Mouse (Mus musculus) lung, embryonic 16.5 days (tissue): ENCODE results near the gene Ctla2b. TPM values are rescaled to one million over a fixed set of nuclear protein-coding genes. Genes with fewer than 3 reads are reported as not detected.
A peak's percentile ranks its signal among the peaks of the same experiment; 100 is the strongest.
"Not testable (repeated sequence)": the region's sequence is repeated elsewhere in the genome, so short reads cannot be mapped to it uniquely, and the experiment has no call there.

Experiments used
- ATAC-seq: fragments of 200-750 bp; cut with Nextera tagmentation; 2 replicates; pipeline ENCODE4 v1.8.0; 2017; ENCODE audit warnings: low read depth, mild to moderate bottlenecking, moderate library complexity
- H3K27ac ChIP-seq: fragments of 300-500 bp; sonication (generic); 2 replicates; pipeline ENCODE4 v1.5.1; 2014; ENCODE audit warnings: mild to moderate bottlenecking, control low read depth, low read length
- H3K27me3 ChIP-seq: fragments of 300-500 bp; sonication (generic); 2 replicates; pipeline ENCODE4 v1.6.1; 2014; ENCODE audit warnings: low read depth, low read length, mixed read lengths; ENCODE audit not compliant: control insufficient read depth, insufficient read depth
- H3K36me3 ChIP-seq: fragments of 300-500 bp; sonication (generic); 2 replicates; pipeline ENCODE4 v1.6.1; 2014; ENCODE audit warnings: low read length; ENCODE audit not compliant: control insufficient read depth, insufficient read depth
- H3K4me1 ChIP-seq: fragments of 300-500 bp; sonication (generic); replicated peaks from 2 replicates; pipeline ENCODE4 v1.6.1; 2014; ENCODE audit warnings: low read length, mixed read lengths; ENCODE audit not compliant: control insufficient read depth, insufficient read depth
- H3K4me2 ChIP-seq: fragments of 300-500 bp; sonication (generic); 2 replicates; pipeline ENCODE4 v1.6.1; 2014; ENCODE audit warnings: low read depth, low read length, control low read depth
- H3K4me3 ChIP-seq: fragments of 300-500 bp; sonication (generic); 2 replicates; pipeline ENCODE4 v1.5.1; 2014; ENCODE audit warnings: mild to moderate bottlenecking, low read length, control low read depth
- H3K9ac ChIP-seq: fragments of 300-500 bp; sonication (generic); 2 replicates; pipeline ENCODE4 v1.6.1; 2014; ENCODE audit warnings: low read length, control low read depth
- H3K9me3 ChIP-seq: fragments of 300-500 bp; sonication (generic); 2 replicates; pipeline ENCODE4 v1.6.1; 2016; ENCODE audit warnings: low read length; ENCODE audit not compliant: control insufficient read depth
- WGBS: fragments of 180-500 bp; shearing (Covaris S2); extraction: QIAGEN DNeasy Blood & Tissue Kit; methylation state at CpG from one replicate; pipeline ENCODE4 v1.1.7; 2014; 5-methylcytosine and 5-hydroxymethylcytosine counted together
- polyA plus RNA-seq: library from polyadenylated mRNA; unstranded; fragments of >200 nt; fragmentation: Nextera tagmentation; extraction: Ambion mirVana; gene quantifications from 2 replicates; pipeline ENCODE4 v1.2.1, GENCODE M21; 2015

The Ctla2b gene
- polyA plus RNA-seq: 8.9 TPM in 2 replicates

- no peaks in the 10 kb centered on the region; the same call in 1 of the 2 replicates for H3K9me3 ChIP-seq
- peak within 1 kb of the TSS; percentile 57 for H3K27ac ChIP-seq
- no peak within 1 kb of the TSS for H3K4me2 ChIP-seq
- no peak within 1 kb of the TSS for H3K4me3 ChIP-seq
- H3K4me1 ChIP-seq: no peaks in the 10 kb centered on the region
- no peaks in the 10 kb centered on the region for H3K27me3 ChIP-seq
- H3K9ac ChIP-seq: no peak within 1 kb of the TSS
- 66% methylated on average over 3 of the region's 3 CpGs for WGBS
- no peaks in the 10 kb centered on the region for H3K36me3 ChIP-seq
- peak; percentile 92 for ATAC-seq
These were observed at the start of gene Ctla2b for GRCm38 (mm10) chr13:60897328-60897727. Ctla2b (minus strand) TSS chr13:60897447.

GRCm38 (mm10) chr13:60941884-60942283 lies 44.6 kb upstream of the Ctla2b start, which contains the start of gene Tpbpa:
Tpbpa (minus strand) TSS chr13:60941984.
- H3K9me3 ChIP-seq, H3K4me3 ChIP-seq, H3K9ac ChIP-seq, H3K4me1 ChIP-seq, H3K27ac ChIP-seq, H3K36me3 ChIP-seq, H3K27me3 ChIP-seq, ATAC-seq, H3K4me2 ChIP-seq: not testable (repeated sequence)
- 66% methylated on average over 3 of the region's 3 CpGs for WGBS

- Histone ChIP-seq H3K9ac (no peak within 1 kb of the TSS), H3K36me3 (no peaks in the 10 kb centered on the region), H3K4me3 (no peak within 1 kb of the TSS), H3K27ac (peak within 1 kb of the TSS; percentile 53), H3K4me2 (no peak within 1 kb of the TSS), H3K4me1 (no peaks in the 10 kb centered on the region), H3K27me3 (no peaks in the 10 kb centered on the region), H3K9me3 (no peaks in the 10 kb centered on the region)
- peak; percentile 95 for ATAC-seq
- 51% methylated on average over 5 of the region's 5 CpGs for WGBS
These were observed 39.3 kb upstream of the Ctla2b start, which contains the start of the genes Gm49391 and Ctla2a for GRCm38 (mm10) chr13:60936500-60936901. Gm49391 (minus strand) TSS chr13:60936571. Ctla2a (minus strand) TSS chr13:60936625.

GRCm38 (mm10) chr13:60935490-60935889 lies 38.2 kb upstream of the Ctla2b start, which contains the start of gene Gm49393:
Gm49393 (minus strand) TSS chr13:60935590.
- not testable (repeated sequence) for H3K9ac ChIP-seq, H3K36me3 ChIP-seq, ATAC-seq, H3K27ac ChIP-seq, H3K4me1 ChIP-seq, H3K9me3 ChIP-seq, H3K4me2 ChIP-seq, H3K27me3 ChIP-seq, H3K4me3 ChIP-seq
- 64% methylated on average over 2 of the region's 2 CpGs for WGBS

GRCm38 (mm10) chr13:60904780-60905179 lies 7.5 kb upstream of the Ctla2b start, which contains the start of gene Tpbpb:
Tpbpb (minus strand) TSS chr13:60904880.
- not testable (repeated sequence) for H3K4me1 ChIP-seq, H3K27ac ChIP-seq, H3K36me3 ChIP-seq, H3K9me3 ChIP-seq, H3K4me2 ChIP-seq, H3K27me3 ChIP-seq, ATAC-seq, H3K4me3 ChIP-seq, H3K9ac ChIP-seq
- WGBS: 78% methylated on average over 2 of the region's 2 CpGs

- not testable (repeated sequence) for H3K9ac ChIP-seq, ATAC-seq
These were observed 453 bp downstream of the Ctla2b start, which contains the start of gene Gm49392 for GRCm38 (mm10) chr13:60896794-60897193. Gm49392 (minus strand) TSS chr13:60896894.

GRCm38 (mm10) chr13:60895406-60896160 lies 1.7 kb downstream of the Ctla2b start:
- H3K36me3 ChIP-seq: no peaks in the 10 kb centered on the region
- H3K27me3 ChIP-seq: no peaks in the 10 kb centered on the region
- no peaks in the 10 kb centered on the region; the same call in 1 of the 2 replicates for H3K9me3 ChIP-seq
- no peak for ATAC-seq
- H3K4me3 ChIP-seq: no peak overlapping the region
- no peak overlapping the region for H3K4me2 ChIP-seq
- no peak overlapping the region for H3K9ac ChIP-seq
- no peak overlapping the region for H3K27ac ChIP-seq
- H3K4me1 ChIP-seq: no peaks in the 10 kb centered on the region

More at GRCm38 (mm10) chr13:60896794-60897193, 453 bp downstream of the Ctla2b start, which contains the start of gene Gm49392:
- 73% methylated on average over 8 of the region's 8 CpGs for WGBS
- not testable (repeated sequence) for H3K4me2 ChIP-seq, H3K9me3 ChIP-seq, H3K4me1 ChIP-seq, H3K27me3 ChIP-seq, H3K4me3 ChIP-seq, H3K36me3 ChIP-seq
- H3K27ac ChIP-seq: peak within 1 kb of the TSS; percentile 57

GRCm38 (mm10) chr13:60892301-60892700 lies 4.9 kb downstream of the Ctla2b start:
- Histone ChIP-seq H3K27ac (no peak overlapping the region), H3K36me3 (no peaks in the 10 kb centered on the region), H3K4me2 (no peak overlapping the region), H3K9ac (no peak overlapping the region), H3K4me1 (no peaks in the 10 kb centered on the region), H3K4me3 (no peak overlapping the region), H3K27me3 (no peaks in the 10 kb centered on the region), H3K9me3 (no peaks in the 10 kb centered on the region; the same call in 1 of the 2 replicates)
- no peak for ATAC-seq
- 85% methylated on average over 1 of the region's 1 CpGs for WGBS

- Histone ChIP-seq H3K27me3 (no peaks in the 10 kb centered on the region), H3K4me2 (no peak within 1 kb of the TSS), H3K36me3 (no peaks in the 10 kb centered on the region), H3K4me3 (no peak within 1 kb of the TSS), H3K4me1 (no peaks in the 10 kb centered on the region), H3K9ac (no peak within 1 kb of the TSS), H3K27ac (no peak within 1 kb of the TSS), H3K9me3 (no peaks in the 10 kb centered on the region)
- ATAC-seq: no peak
- 54% methylated on average over 1 of the region's 1 CpGs for WGBS
These were observed 33.0 kb downstream of the Ctla2b start, which contains the start of gene 4930486L24Rik for GRCm38 (mm10) chr13:60864281-60864680. 4930486L24Rik (minus strand) TSS chr13:60864475.
